Mouse (Mus musculus) urinary bladder, postnatal 4 days (tissue): ENCODE results near the gene Cers6.

Experiments
- DNase-seq, 2 experiments: peaks; one replicate each; pipeline ENCODE4 v3.0.0; 2021 to 2022; ENCODE audit warnings: low spot score in 2 of 2

Cers6 gene

GRCm38 (mm10) chr2:68960620-68961019, 99.4 kb downstream of the Cers6 start:
- DNase-seq = no peak

- DNase-seq = no peak
These were observed 105.1 kb downstream of the Cers6 start for GRCm38 (mm10) chr2:68966360-68966759.

GRCm38 (mm10) chr2:68968028-68968427, 106.8 kb downstream of the Cers6 start:
- no peak for DNase-seq

- no peak for DNase-seq
These were observed 110.6 kb downstream of the Cers6 start for GRCm38 (mm10) chr2:68971840-68972239.

GRCm38 (mm10) chr2:68973753-68974152, 112.5 kb downstream of the Cers6 start:
- no peak for DNase-seq

GRCm38 (mm10) chr2:68975286-68975685, 114.0 kb downstream of the Cers6 start:
- DNase-seq = no peak

GRCm38 (mm10) chr2:68975780-68976179, 114.5 kb downstream of the Cers6 start:
- DNase-seq = no peak

GRCm38 (mm10) chr2:68978244-68978643, 117.0 kb downstream of the Cers6 start:
- no peak for DNase-seq

GRCm38 (mm10) chr2:68978660-68979604, 117.7 kb downstream of the Cers6 start:
- no peak for DNase-seq

GRCm38 (mm10) chr2:68981302-68981701, 120.1 kb downstream of the Cers6 start:
- no peak for DNase-seq

- DNase-seq = no peak
These were observed 120.6 kb downstream of the Cers6 start for GRCm38 (mm10) chr2:68981756-68982409.

GRCm38 (mm10) chr2:68982979-68983378, 121.7 kb downstream of the Cers6 start:
- no peak for DNase-seq

GRCm38 (mm10) chr2:68983431-68983830, 122.2 kb downstream of the Cers6 start:
- no peak for DNase-seq

- no peak for DNase-seq
These were observed 127.9 kb downstream of the Cers6 start for GRCm38 (mm10) chr2:68989117-68989516.

GRCm38 (mm10) chr2:68992629-68993028, 131.4 kb downstream of the Cers6 start:
- DNase-seq = no peak

- no peak for DNase-seq
These were observed 133.2 kb downstream of the Cers6 start for GRCm38 (mm10) chr2:68994441-68994840.

- DNase-seq = no peak
These were observed 134.5 kb downstream of the Cers6 start for GRCm38 (mm10) chr2:68995723-68996122.

- no peak for DNase-seq
These were observed 135.0 kb downstream of the Cers6 start for GRCm38 (mm10) chr2:68996268-68996667.

GRCm38 (mm10) chr2:69004001-69004400, 142.8 kb downstream of the Cers6 start:
- DNase-seq = no peak

- DNase-seq = no peak
These were observed 150.2 kb downstream of the Cers6 start for GRCm38 (mm10) chr2:69011392-69011791.

- no peak for DNase-seq
These were observed 150.6 kb downstream of the Cers6 start for GRCm38 (mm10) chr2:69011860-69012259.

GRCm38 (mm10) chr2:69014241-69014640, 153.0 kb downstream of the Cers6 start:
- no peak for DNase-seq

- DNase-seq = no peak
These were observed 154.0 kb downstream of the Cers6 start for GRCm38 (mm10) chr2:69015172-69015724.
